Mouse (Mus musculus): ENCODE measurements around the gene Olfr43. TPM values are rescaled to one million over a fixed set of nuclear protein-coding genes. Genes with fewer than 3 reads are reported as not detected.

Gene Olfr43
- not detected in 2 replicates for polyA plus RNA-seq (2015; fragmentation: Nextera tagmentation; extraction: Ambion mirVana)

DNA sequence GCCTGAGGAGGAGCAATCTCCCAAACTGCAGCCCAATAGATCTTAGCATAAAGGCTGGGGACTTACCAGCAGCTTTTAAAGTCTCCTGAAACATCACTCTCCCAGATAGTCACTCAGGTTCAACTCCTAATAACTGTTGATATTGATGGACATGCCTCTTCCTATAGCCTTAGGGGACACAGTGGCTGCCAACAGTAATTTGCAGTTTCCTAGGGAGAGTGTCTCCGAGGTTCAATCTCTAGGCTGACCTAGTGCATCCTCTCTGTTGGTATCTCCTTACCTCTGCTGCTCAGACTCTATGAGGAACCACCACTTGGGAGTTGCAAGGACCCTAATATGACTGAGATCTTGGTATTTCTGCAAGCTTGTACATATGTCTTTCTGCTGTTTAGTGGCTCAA, at the start of gene Olfr43:
Olfr43 (minus strand) TSS at position 101 of the 400 bp plus-strand sequence.

DNA sequence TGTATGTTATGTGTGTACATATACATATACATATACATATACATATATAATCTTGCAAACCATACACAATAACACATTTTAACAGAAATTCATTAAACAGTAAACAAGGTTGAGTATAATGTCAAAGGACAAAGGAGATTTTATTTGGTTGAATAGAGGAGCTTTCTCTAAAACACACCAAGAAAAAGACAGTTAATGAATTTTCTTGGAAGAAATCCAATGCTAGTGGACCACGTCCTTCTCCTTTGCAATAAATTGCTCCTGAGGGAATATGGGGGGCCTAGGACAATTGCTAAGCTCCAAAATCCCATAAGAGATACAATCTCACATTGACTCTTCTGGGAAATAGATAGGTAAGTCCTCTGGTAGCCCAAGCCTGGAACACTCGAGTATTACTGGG, 48.3 kb upstream of the Olfr43 start, which contains the start of gene Olfr406:
Olfr406 (plus strand) TSS at position 301 of the 400 bp plus-strand sequence.

DNA sequence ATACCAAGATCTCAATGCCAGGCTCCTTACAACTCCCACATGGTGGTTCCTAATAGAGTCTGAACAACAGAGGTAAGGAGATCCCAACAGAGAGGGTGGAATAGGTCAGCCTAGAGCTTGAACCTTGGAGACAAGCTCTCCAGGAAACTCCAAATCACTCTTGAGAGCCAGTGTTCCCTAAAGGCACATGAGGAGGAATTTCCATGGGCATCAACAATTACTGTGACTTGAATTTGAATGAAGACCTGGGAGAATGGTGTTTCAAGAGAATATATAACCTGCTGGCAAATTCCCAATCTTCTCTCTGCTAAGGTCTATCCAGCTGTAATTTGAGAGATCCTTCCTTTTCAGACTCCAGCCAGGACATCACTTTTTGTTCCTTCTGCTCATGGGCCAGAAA, 25.2 kb downstream of the Olfr43 start, which contains the start of gene Olfr403:
Olfr403 (plus strand) TSS at position 301 of the 400 bp plus-strand sequence.

Other genes starting within 250 kb of the Olfr43 start
- not detected in 2 replicates for gene Olfr398, start 221.0 kb downstream of the Olfr43 start, polyA plus RNA-seq (2015; fragmentation: Nextera tagmentation; extraction: Ambion mirVana)
- gene Olfr139, start 154.8 kb downstream of the Olfr43 start, polyA plus RNA-seq (2015; fragmentation: Nextera tagmentation; extraction: Ambion mirVana), result not detected in 2 replicates
- not detected in 2 replicates for gene Olfr399, start 154.8 kb downstream of the Olfr43 start, polyA plus RNA-seq (2015; fragmentation: Nextera tagmentation; extraction: Ambion mirVana)
- not detected in 2 replicates for gene Zfp616, start 141.4 kb downstream of the Olfr43 start, polyA plus RNA-seq (2015; fragmentation: Nextera tagmentation; extraction: Ambion mirVana)
- gene Olfr401, start 97.7 kb downstream of the Olfr43 start, polyA plus RNA-seq (2015; fragmentation: Nextera tagmentation; extraction: Ambion mirVana), result not detected in 2 replicates
- not detected in 2 replicates for gene Olfr402, start 57.9 kb downstream of the Olfr43 start, polyA plus RNA-seq (2015; fragmentation: Nextera tagmentation; extraction: Ambion mirVana)
- gene Olfr403, start 25.1 kb downstream of the Olfr43 start, polyA plus RNA-seq (2015; fragmentation: Nextera tagmentation; extraction: Ambion mirVana), result not detected in 2 replicates
- gene Olfr406, start 48.4 kb upstream of the Olfr43 start, polyA plus RNA-seq (2015; fragmentation: Nextera tagmentation; extraction: Ambion mirVana), result not detected in 2 replicates
- gene Olfr59, start 72.4 kb upstream of the Olfr43 start, polyA plus RNA-seq (2015; fragmentation: Nextera tagmentation; extraction: Ambion mirVana), result not detected in 2 replicates
- gene Olfr410, start 126.7 kb upstream of the Olfr43 start, polyA plus RNA-seq (2015; fragmentation: Nextera tagmentation; extraction: Ambion mirVana), result not detected in 2 replicates
- not detected in 2 replicates for gene Olfr411, start 141.3 kb upstream of the Olfr43 start, polyA plus RNA-seq (2015; fragmentation: Nextera tagmentation; extraction: Ambion mirVana)
- not detected in 2 replicates for gene Olfr412, start 150.7 kb upstream of the Olfr43 start, polyA plus RNA-seq (2015; fragmentation: Nextera tagmentation; extraction: Ambion mirVana)

Measured in spleen, postnatal 0 days (tissue).